Mouse (Mus musculus): Measurements from ENCODE around the gene Cmtm8.

DNA sequence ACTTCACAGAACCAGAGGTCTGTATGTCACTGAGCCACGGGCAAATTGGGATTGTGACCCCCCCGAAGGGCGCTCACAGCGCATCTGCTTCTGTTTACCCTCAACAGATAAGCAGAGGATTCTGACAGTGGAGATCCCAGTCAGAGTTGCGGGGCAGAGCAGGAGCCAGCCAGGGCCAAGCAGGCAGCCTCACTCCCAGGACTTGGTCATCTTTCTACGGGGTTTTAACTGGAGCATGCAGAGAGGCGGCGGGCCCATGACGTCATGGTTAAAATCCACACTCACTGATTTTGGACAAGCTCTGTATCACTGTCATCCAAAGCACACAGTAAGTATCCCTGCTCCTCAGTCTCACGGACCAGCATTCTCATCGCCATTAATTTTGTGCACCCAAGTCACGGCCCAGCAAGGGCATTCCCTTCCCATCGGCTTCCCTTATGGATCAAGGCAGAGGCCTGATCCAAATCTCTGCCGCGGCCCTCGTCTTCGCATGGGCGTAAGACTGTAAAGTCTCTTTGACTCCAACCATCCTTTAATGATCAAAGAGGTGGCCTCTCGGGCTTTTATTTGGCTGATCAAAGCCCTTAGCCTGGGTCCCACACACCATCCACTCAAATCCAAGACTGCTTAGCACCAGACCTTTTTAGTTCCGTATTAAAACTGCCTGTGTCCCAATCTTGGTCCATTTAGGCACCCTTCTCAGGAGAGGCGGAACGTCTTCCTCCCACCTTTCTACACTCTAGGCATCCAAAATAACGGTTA lies 63.8 kb downstream of the Cmtm8 start:
- TF ChIP-seq EP300 (IDR thresholded peaks at IDR 0.05; ENCODE audit: low read depth in 1 of 2, low read length in 2 of 2) = peak in 1 of 2 experiments; percentile 63; a peak in 2 of 4 replicates
- TF ChIP-seq POLR2AphosphoS5 (IDR thresholded peaks at IDR 0.05; ENCODE audit: borderline replicate concordance, low read depth, low read length) = no peak
- peak in 1 of 2 experiments; percentile 58; a peak in 2 of 4 replicates for TF ChIP-seq POLR2A (IDR thresholded peaks at IDR 0.05; ENCODE audit: control insufficient read depth in 1 of 2, insufficient read depth in 1 of 2, low read depth in 1 of 2, low read length in 2 of 2, poor library complexity in 1 of 2)
- no peak for TF ChIP-seq USF1 (IDR thresholded peaks at IDR 0.05; ENCODE audit: low read depth, low read length)
- TF ChIP-seq ZC3H11A (IDR thresholded peaks at IDR 0.05; ENCODE audit: low read depth, low read length) = no peak
- peak; percentile 24; the same call in 1 of the 2 replicates for TF ChIP-seq ETS1 (IDR thresholded peaks at IDR 0.05; ENCODE audit: low read depth, low read length)
- TF ChIP-seq CTCF (IDR thresholded peaks at IDR 0.05 in 2 of 3, conservative IDR thresholded peaks at IDR 0.05 in 1 of 3; ENCODE audit: control insufficient read depth in 1 of 3, insufficient read depth in 1 of 3, low read depth in 2 of 3, low read length in 3 of 3, poor library complexity in 1 of 3, severe bottlenecking in 1 of 3) = no peak
- no peak for TF ChIP-seq BHLHE40 (IDR thresholded peaks at IDR 0.05; ENCODE audit: borderline replicate concordance, low read depth, low read length)
- no peak for TF ChIP-seq SMC3 (IDR thresholded peaks at IDR 0.05; ENCODE audit: low read depth, low read length)
- TF ChIP-seq CHD2 (IDR thresholded peaks at IDR 0.05; ENCODE audit: low read length) = no peak
- TF ChIP-seq TCF12 (IDR thresholded peaks at IDR 0.05; ENCODE audit: low read depth, low read length) = peak; percentile 58; the same call in 1 of the 2 replicates
- TF ChIP-seq RAD21 (IDR thresholded peaks at IDR 0.05; ENCODE audit: low read depth, low read length) = no peak
- TF ChIP-seq MAFK (IDR thresholded peaks at IDR 0.05; ENCODE audit: borderline replicate concordance, low read depth, low read length) = no peak
- TF ChIP-seq ELF1 (IDR thresholded peaks at IDR 0.05; ENCODE audit: low read depth, low read length) = no peak
